Mouse (Mus musculus): ENCODE results near the gene Sox5.

The Sox5 gene

DNA sequence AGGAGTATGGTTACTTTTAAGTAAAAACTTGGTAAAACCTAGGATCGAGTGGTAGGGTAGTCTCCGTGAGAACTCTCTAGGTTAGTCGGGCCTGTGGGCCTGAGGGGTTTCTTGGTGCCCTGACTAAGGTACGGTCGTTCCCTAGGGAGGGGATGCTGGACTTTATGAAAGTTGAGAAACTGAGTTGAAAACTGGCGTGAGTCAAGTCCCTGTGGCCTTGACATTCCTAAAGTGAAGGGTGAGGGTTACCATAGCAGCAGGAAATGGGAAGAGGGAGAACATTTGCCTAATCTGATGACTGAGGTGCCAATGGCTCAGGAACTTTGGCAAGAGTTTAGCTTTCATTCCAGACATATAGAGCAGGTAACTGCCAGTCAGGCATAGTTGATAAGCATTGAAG lies 956.7 kb downstream of the Sox5 start:
- in situ Hi-C loops (cut with MboI, MseI), result no loop called here

- in situ Hi-C loops (cut with MboI, MseI), result no loop called here
Measured at GRCm38 (mm10) chr6:143788446-143788845, 993.3 kb downstream of the Sox5 start.

- in situ Hi-C loops (cut with MboI, MseI), result no loop called here
Measured at GRCm38 (mm10) chr6:143787360-143787759, 994.4 kb downstream of the Sox5 start.

GRCm38 (mm10) chr6:143785685-143786084 lies 996.1 kb downstream of the Sox5 start:
- in situ Hi-C loops (cut with MboI, MseI), result no loop called here

Data from T-helper 17 cell (primary cell).